Mouse (Mus musculus) ovary, postnatal 36 days (tissue): ENCODE measurements at regions not wholly inside any gene's neighbourhood (a gene's known extent, or its start where the extent isn't known, plus 50 kb on each side); places are given as distances from the start of the nearest gene placed in this dataset.
A peak's percentile ranks its signal among the peaks of the same experiment; 100 is the strongest.

ENCODE experiments used
- DNase-seq: peaks from one replicate; pipeline ENCODE4 v3.0.0; 2022; ENCODE audit warnings: low spot score, mixed read lengths

- no peak for DNase-seq
Measured at GRCm38 (mm10) chr14:104827404-104827803, 305.0 kb upstream of the Rnf219 start.

GRCm38 (mm10) chr14:104824926-104825325 is 302.5 kb upstream of the Rnf219 start:
- no peak for DNase-seq

- DNase-seq, result no peak
Measured at GRCm38 (mm10) chr14:104824224-104824623, 301.8 kb upstream of the Rnf219 start.

- DNase-seq, result no peak
Measured at GRCm38 (mm10) chr14:104821903-104822573, 299.6 kb upstream of the Rnf219 start.

DNA sequence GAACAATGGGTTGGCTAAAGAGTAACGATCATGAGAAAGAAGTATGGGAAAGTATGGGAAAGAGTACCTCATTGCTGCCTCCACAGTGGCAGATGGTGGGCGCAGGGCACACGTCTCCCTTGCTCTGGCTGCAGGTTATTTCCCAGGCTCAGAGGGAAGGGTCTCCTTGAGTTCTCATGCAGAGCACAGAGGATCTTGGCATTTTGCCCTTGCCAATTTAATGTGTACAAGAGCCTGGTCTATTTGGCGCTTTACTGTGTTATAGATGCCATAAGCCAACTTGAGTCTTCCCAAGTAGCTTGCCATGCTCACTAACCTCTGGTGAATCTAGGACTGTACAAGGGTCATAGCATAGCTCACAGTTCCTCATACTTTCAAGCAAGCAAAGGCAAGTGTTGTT is 296.7 kb upstream of the Rnf219 start:
- no peak for DNase-seq

DNA sequence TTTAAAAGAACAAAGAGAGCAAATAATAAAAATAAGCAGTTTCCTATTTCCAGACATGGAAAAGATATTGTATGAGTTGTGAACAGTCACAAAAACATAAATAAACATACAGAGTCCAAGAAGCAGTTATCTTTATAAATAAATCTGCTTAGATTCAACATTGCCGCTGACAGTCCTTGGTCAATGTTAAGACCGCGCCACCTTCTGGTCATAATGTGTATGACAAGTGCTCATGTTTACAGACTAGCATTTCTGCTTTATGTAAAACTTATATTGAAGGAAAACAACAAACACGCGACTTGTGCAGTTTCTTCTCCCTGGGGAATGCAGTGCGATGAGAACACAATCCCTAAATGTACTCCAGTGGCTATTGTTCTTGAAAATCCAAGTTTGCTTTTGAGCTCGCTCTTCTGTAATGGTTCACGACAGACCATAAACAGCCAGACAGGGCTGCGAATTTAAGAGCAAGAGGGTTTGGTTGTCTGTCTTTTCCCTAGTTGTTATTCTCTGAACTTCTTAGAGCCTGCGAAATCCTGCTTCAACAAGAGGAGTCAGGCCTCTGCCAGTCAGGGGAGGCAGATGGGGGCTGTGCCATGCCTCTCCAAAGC is 291.6 kb upstream of the Rnf219 start:
- peak; percentile 14 for DNase-seq

DNA sequence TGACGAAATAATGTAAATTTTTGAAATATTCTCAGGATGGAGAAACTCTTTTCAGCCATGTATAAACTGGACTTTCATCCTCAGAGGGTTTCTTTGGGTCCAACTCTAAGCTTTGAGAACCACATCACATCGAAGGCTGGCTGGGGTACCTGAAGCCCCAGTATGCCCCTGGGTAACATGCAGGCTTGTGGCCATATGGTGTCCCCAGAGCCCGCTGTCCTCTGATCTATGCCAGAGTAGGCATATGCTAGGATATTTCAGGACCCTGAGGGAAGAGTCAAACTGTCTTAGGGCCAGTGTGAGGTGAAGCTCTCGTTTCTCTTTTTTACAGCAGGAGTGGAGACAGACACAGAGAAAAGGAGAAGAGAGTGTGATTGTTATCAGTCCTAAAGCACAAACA is 289.6 kb upstream of the Rnf219 start:
- no peak for DNase-seq

- no peak for DNase-seq
Measured at GRCm38 (mm10) chr14:104805332-104805731, 282.9 kb upstream of the Rnf219 start.

- DNase-seq, result no peak
Measured at GRCm38 (mm10) chr14:104796348-104796965, 274.0 kb upstream of the Rnf219 start.

DNA sequence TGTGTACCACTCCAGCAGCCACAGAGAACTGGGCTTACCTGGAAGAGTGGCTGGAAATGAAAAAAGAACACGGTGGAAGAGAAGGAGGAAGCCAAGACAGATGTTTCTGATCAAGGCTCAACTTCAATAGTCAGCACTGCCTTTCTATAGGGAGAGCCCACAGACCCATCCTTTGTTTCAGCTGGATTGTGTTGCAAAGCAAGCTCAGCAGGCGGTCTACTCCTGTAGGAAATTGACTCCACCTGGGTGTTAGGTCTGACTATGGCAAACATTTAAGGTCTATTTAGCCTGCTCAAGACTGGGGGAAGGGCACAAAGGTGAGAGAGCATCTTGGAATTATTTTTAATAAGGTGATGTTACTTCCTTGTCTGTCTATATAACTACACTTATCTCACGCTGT is 266.9 kb upstream of the Rnf219 start:
- DNase-seq, result no peak

- DNase-seq, result no peak
Measured at GRCm38 (mm10) chr14:104785066-104785465, 262.6 kb upstream of the Rnf219 start.

DNA sequence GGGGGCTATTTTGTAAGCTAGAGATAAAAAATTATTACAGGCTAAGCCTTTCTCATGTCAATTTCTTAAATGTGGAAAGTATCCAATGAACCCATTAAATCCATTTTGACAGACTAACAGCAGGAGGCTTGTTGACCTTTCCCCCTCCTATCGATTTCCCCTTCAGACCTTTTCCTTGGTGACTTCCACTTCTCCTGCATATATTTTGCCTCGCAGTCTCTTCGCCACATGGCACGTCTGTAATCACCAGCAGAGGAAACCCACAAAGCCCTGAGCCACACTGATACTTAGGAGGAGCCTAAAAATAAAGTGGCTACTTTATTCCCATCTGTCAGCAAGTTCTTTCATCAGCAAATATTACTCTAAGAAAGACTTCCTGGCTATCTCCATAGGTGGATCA is 247.5 kb upstream of the Rnf219 start:
- no peak for DNase-seq

DNA sequence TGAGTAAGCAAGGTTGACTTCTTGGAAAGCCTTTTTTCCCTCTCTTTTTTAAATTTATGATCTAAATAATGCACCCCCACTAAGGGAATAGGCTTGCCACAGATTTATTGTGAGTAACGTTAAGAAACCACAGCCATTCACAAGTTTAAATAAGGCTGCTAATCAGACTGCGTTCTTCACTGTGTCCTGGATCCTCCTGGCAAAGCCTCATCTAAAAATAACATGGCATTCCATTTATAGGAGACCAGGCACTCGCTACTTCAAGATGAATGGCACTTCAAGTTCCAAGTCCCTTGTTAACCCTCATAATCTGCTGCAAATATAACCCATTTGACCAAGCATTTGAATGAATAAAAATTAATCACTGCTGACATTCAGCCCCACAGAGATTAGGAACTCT is 211.8 kb upstream of the Rnf219 start:
- DNase-seq, result no peak

DNA sequence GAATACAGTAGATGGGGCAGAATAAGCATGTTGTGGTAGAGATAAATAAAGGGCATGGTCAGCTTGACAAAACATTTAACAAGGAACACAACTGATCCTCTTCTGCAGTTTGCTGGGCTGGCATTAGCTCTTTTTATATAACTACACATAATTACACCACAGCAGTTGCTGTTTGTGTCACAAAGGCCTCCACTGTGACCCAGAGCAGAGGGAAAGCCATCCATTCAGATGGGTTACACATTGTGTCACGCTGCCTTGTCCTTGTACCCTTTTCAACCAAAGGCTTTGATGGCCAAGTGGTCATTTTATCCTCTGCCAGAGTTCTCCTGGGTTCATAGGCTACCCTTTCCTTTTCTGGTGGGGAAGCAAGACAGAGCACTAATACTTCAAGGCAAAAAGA is 209.6 kb upstream of the Rnf219 start:
- no peak for DNase-seq

GRCm38 (mm10) chr14:104731319-104731995 is 209.0 kb upstream of the Rnf219 start:
- no peak for DNase-seq

- DNase-seq, result peak; percentile 86
Measured at GRCm38 (mm10) chr14:104715651-104716050, 193.2 kb upstream of the Rnf219 start.

DNA sequence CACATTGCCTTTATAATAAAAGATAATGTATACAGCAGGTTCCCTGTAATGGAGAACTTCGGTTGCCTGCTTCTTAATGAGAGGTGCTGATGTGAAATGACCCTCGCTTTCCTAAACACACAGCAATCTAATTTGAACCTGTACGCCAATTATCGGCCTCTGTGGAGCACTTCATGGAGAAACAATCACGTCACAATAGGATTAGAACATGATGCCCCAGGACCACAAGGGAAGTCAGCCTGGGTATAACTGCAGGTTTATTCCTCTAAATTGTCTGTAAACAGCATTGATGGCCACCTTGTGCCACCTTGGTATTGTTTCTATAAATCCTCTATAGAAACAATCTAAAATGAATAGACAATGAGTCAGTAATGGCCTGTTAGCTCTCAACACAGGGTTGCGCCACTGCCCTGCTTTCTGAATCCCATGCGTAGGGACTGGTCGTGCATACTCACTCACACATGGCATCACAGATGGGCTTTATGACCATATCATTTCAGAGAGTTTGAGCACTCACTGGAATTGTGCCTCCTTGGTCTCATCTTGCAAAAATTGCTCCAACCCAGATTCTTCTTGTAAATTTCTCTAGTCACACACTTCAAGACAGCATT is 179.9 kb upstream of the Rnf219 start:
- DNase-seq, result no peak

GRCm38 (mm10) chr14:104698962-104699361 is 176.5 kb upstream of the Rnf219 start:
- DNase-seq, result no peak

DNA sequence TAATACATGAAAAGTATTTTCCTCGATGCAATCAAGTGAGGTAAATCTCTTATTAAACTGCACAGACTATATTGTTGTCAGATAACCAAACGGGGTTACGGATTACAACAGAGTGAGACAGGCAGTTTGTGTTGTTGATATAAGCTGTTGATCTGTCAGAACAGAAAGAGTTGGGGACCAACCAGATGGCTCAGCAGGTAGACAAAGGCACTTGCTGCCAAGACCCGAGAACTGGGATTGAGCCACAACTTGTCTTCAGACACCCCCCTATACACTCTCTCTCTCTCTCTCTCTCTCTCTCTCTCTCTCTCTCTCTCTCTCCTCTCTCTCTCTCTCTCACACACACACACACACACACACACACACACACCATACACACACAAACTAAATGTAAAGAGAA is 172.7 kb upstream of the Rnf219 start:
- DNase-seq, result no peak

GRCm38 (mm10) chr14:104694174-104694803 is 171.8 kb upstream of the Rnf219 start:
- DNase-seq, result no peak

DNA sequence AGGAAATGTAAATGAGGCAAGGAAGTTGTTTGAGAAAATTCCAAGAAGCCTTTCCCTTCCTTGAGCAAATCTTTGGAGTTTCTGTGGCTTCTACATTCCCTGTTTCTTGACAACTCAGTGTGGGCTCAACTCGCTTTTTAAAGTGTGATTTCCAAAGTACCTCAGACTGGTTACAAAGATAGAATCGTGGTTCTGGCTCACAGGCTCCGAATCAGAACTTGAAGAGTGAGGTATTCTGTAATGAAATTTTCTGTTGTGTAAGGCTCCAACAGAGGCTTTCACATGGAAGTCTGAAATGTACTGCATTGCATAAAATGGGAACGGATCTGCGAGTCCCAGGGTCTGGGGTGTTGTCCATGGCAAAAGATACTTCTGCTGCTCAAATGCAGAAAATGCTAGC is 170.2 kb upstream of the Rnf219 start:
- no peak for DNase-seq

DNA sequence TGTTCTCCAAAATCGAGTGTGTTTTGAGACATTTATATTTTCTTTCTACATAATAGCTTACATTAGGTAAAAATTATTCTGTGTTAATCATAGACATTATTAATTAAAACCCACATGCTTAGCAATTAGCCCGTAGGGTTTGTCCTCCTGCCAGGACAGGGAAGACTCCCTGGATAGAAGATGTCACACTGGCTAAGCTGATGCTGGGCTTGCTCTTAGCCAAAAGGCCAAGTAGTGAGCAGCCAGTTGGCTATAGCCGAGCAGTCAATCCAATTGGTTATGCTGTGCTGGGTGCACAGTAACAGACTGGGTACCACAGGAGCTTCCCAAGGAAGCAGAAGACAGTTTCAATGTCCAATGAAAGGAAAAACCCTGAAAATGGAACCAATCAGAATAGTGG is 166.0 kb upstream of the Rnf219 start:
- no peak for DNase-seq
